Mouse (Mus musculus) kidney, adult 2 months (tissue): Measurements from ENCODE around the gene App.

ENCODE experiments used
- CTCF ChIP-seq: fragments of 200-500 bp; conservative IDR thresholded peaks from 2 replicates; pipeline ENCODE4 v1.5.1; 2011; ENCODE audit warnings: low read depth, mild to moderate bottlenecking, control low read depth, low read length, moderate library complexity, mixed read lengths; ENCODE audit not compliant: insufficient read depth, insufficient read length
- POLR2A ChIP-seq: fragments of 200-500 bp; IDR thresholded peaks from one replicate; pipeline ENCODE4 v1.6.1; 2011; ENCODE audit warnings: low read depth, low read length, control low read depth

GRCm38 (mm10) chr16:85121983-85122382 lies 51.6 kb downstream of the App start:
- TF ChIP-seq POLR2A (no peak), CTCF (no peak)
